Mouse (Mus musculus): ENCODE data around the gene Nadk. TPM values are rescaled to one million over a fixed set of nuclear protein-coding genes. Genes with fewer than 3 reads are reported as not detected.

Gene Nadk
- polyA plus RNA-seq, 1 experiment, result 129 TPM

GRCm38 (mm10) chr4:155599901-155600825 is 38.0 kb downstream of the Nadk start:
- peaks cover 6% of the 10 kb centered on the region for H3K4me1 ChIP-seq (replicated peaks; ENCODE audit: control insufficient read depth, insufficient read depth, low read length)
- no peaks in the 10 kb centered on the region for H3K36me3 ChIP-seq (ENCODE audit: control insufficient read depth, insufficient read depth, low read length)
- H3K27me3 ChIP-seq (ENCODE audit: control insufficient read depth, insufficient read depth, low read length), result no peaks in the 10 kb centered on the region
- no peak for DNase-seq
- no peak overlapping the region for H3K4me3 ChIP-seq (ENCODE audit: control insufficient read depth, insufficient read depth, low read length)
- TF ChIP-seq POLR2A (IDR thresholded peaks at IDR 0.05; ENCODE audit: control insufficient read depth, extremely low read depth, insufficient read depth, low read length, poor library complexity) (no peak), CTCF (IDR thresholded peaks at IDR 0.05; ENCODE audit: borderline replicate concordance, control insufficient read depth, extremely low read depth, insufficient read depth, low read length, poor library complexity) (no peak)
- WGBS, result 38% methylated on average over 11 of the region's 11 CpGs
- H3K27ac ChIP-seq (ENCODE audit: control insufficient read depth, insufficient read depth, low read length), result peak overlapping the region; percentile 41; the same call in 1 of the 2 replicates

GRCm38 (mm10) chr4:155601091-155601996 is 39.2 kb downstream of the Nadk start, which contains the start of gene Slc35e2:
Gene Slc35e2 (plus strand): TSS chr4:155601416.
- DNase-seq, result peak; percentile 86
- peak within 1 kb of the TSS; percentile 72 for H3K4me3 ChIP-seq (ENCODE audit: control insufficient read depth, insufficient read depth, low read length)
- H3K27ac ChIP-seq (ENCODE audit: control insufficient read depth, insufficient read depth, low read length), result peak within 1 kb of the TSS; percentile 86
- H3K36me3 ChIP-seq (ENCODE audit: control insufficient read depth, insufficient read depth, low read length), result no peaks in the 10 kb centered on the region
- WGBS, result under 1% methylated on average over 65 of the region's 65 CpGs
- peak; percentile 48 for TF ChIP-seq POLR2A (IDR thresholded peaks at IDR 0.05; ENCODE audit: control insufficient read depth, extremely low read depth, insufficient read depth, low read length, poor library complexity)
- peak; percentile 35; the same call in 1 of the 2 replicates for TF ChIP-seq CTCF (IDR thresholded peaks at IDR 0.05; ENCODE audit: borderline replicate concordance, control insufficient read depth, extremely low read depth, insufficient read depth, low read length, poor library complexity)
- H3K27me3 ChIP-seq (ENCODE audit: control insufficient read depth, insufficient read depth, low read length), result no peaks in the 10 kb centered on the region
- H3K4me1 ChIP-seq (replicated peaks; ENCODE audit: control insufficient read depth, insufficient read depth, low read length), result peaks cover 6% of the 10 kb centered on the region

- no peak for DNase-seq
- Histone ChIP-seq H3K27ac (ENCODE audit: control insufficient read depth, insufficient read depth, low read length) (peak overlapping the region; percentile 68), H3K27me3 (ENCODE audit: control insufficient read depth, insufficient read depth, low read length) (no peaks in the 10 kb centered on the region), H3K36me3 (ENCODE audit: control insufficient read depth, insufficient read depth, low read length) (no peaks in the 10 kb centered on the region), H3K4me3 (ENCODE audit: control insufficient read depth, insufficient read depth, low read length) (peak overlapping the region; percentile 72), H3K4me1 (replicated peaks; ENCODE audit: control insufficient read depth, insufficient read depth, low read length) (peaks cover 6% of the 10 kb centered on the region)
- WGBS, result 1% methylated on average over 31 of the region's 31 CpGs
- TF ChIP-seq CTCF (IDR thresholded peaks at IDR 0.05; ENCODE audit: borderline replicate concordance, control insufficient read depth, extremely low read depth, insufficient read depth, low read length, poor library complexity) (no peak), POLR2A (IDR thresholded peaks at IDR 0.05; ENCODE audit: control insufficient read depth, extremely low read depth, insufficient read depth, low read length, poor library complexity) (no peak; the same call in 1 of the 2 replicates)
These were observed 39.8 kb downstream of the Nadk start for GRCm38 (mm10) chr4:155601997-155602456.

GRCm38 (mm10) chr4:155602753-155603152 is 40.6 kb downstream of the Nadk start:
- H3K4me1 ChIP-seq (replicated peaks; ENCODE audit: control insufficient read depth, insufficient read depth, low read length), result peaks cover 6% of the 10 kb centered on the region
- no peak overlapping the region for H3K27ac ChIP-seq (ENCODE audit: control insufficient read depth, insufficient read depth, low read length)
- WGBS, result 97% methylated on average over 1 of the region's 1 CpGs
- no peak overlapping the region for H3K4me3 ChIP-seq (ENCODE audit: control insufficient read depth, insufficient read depth, low read length)
- no peaks in the 10 kb centered on the region for H3K27me3 ChIP-seq (ENCODE audit: control insufficient read depth, insufficient read depth, low read length)
- TF ChIP-seq CTCF (IDR thresholded peaks at IDR 0.05; ENCODE audit: borderline replicate concordance, control insufficient read depth, extremely low read depth, insufficient read depth, low read length, poor library complexity) (no peak), POLR2A (IDR thresholded peaks at IDR 0.05; ENCODE audit: control insufficient read depth, extremely low read depth, insufficient read depth, low read length, poor library complexity) (no peak)
- no peak for DNase-seq
- H3K36me3 ChIP-seq (ENCODE audit: control insufficient read depth, insufficient read depth, low read length), result no peaks in the 10 kb centered on the region

- peak overlapping the region; percentile 91 for H3K27ac ChIP-seq (ENCODE audit: control insufficient read depth, insufficient read depth, low read length)
- H3K27me3 ChIP-seq (ENCODE audit: control insufficient read depth, insufficient read depth, low read length), result no peaks in the 10 kb centered on the region
- peaks cover 6% of the 10 kb centered on the region for H3K4me1 ChIP-seq (replicated peaks; ENCODE audit: control insufficient read depth, insufficient read depth, low read length)
- TF ChIP-seq CTCF (IDR thresholded peaks at IDR 0.05; ENCODE audit: borderline replicate concordance, control insufficient read depth, extremely low read depth, insufficient read depth, low read length, poor library complexity) (no peak), POLR2A (IDR thresholded peaks at IDR 0.05; ENCODE audit: control insufficient read depth, extremely low read depth, insufficient read depth, low read length, poor library complexity) (no peak)
- WGBS, result 35% methylated on average over 6 of the region's 6 CpGs
- H3K4me3 ChIP-seq (ENCODE audit: control insufficient read depth, insufficient read depth, low read length), result no peak overlapping the region
- H3K36me3 ChIP-seq (ENCODE audit: control insufficient read depth, insufficient read depth, low read length), result no peaks in the 10 kb centered on the region
- DNase-seq, result no peak
These were observed 41.6 kb downstream of the Nadk start for GRCm38 (mm10) chr4:155603801-155604200.

GRCm38 (mm10) chr4:155605132-155605531 is 43.0 kb downstream of the Nadk start:
- TF ChIP-seq POLR2A (IDR thresholded peaks at IDR 0.05; ENCODE audit: control insufficient read depth, extremely low read depth, insufficient read depth, low read length, poor library complexity) (no peak), CTCF (IDR thresholded peaks at IDR 0.05; ENCODE audit: borderline replicate concordance, control insufficient read depth, extremely low read depth, insufficient read depth, low read length, poor library complexity) (no peak)
- Histone ChIP-seq H3K4me1 (replicated peaks; ENCODE audit: control insufficient read depth, insufficient read depth, low read length) (peaks cover 6% of the 10 kb centered on the region), H3K4me3 (ENCODE audit: control insufficient read depth, insufficient read depth, low read length) (no peak overlapping the region), H3K36me3 (ENCODE audit: control insufficient read depth, insufficient read depth, low read length) (0 out of 2 replicates have a peak, but pooled peaks cover 5% of the 10 kb centered on the region), H3K27me3 (ENCODE audit: control insufficient read depth, insufficient read depth, low read length) (no peaks in the 10 kb centered on the region), H3K27ac (ENCODE audit: control insufficient read depth, insufficient read depth, low read length) (no peak overlapping the region)
- no peak for DNase-seq
- WGBS, result 97% methylated on average over 4 of the region's 4 CpGs
